Mouse (Mus musculus): ENCODE data around the gene Slc2a5. TPM values are rescaled to one million over a fixed set of nuclear protein-coding genes. Genes with fewer than 3 reads are reported as not detected.

The Slc2a5 gene
- total RNA-seq, 2 experiments from 2014 or later = not detected

DNA sequence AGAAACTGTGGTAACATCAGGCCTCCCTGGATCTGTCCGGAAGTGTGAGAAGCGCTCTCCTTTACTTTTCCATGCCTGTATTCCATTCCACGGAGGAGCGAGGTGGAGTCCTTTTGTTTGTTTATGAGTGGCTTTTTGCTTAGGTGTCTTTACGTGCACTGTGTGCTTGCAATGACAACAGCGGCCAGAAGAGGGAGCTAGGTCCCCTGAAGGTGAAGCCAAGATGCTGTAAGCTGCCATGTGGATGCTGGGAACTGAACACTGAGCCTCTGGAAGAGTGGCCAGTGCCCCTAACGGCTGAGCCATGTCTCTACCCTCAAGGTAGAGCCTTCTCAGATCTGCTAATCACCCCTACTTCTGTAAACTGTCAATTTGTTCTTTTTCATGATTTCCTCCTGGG lies 62.2 kb downstream of the Slc2a5 start:
- ATAC-seq (replicated peaks; ENCODE audit: low FRiP score, poor library complexity, severe bottlenecking) = no peak

DNA sequence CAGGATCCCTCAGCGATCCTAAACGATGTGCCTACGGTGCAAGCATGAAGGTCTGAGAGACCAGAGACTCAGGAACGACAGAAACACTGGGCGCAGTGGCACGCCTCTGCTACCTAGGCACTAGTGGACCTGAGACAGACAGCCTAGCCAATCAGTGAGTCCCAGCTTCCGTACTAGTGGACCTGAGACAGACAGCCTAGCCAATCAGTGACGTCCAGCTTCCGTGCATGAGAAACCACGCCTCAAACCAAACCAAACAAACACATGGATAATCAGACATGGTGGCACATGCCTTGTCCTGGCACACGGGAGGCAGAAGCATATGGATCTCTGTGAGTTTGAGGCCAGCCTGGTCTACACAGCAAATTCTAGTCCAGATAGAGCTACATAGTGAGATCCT lies 69.2 kb downstream of the Slc2a5 start:
- no peak for ATAC-seq (replicated peaks; ENCODE audit: low FRiP score, poor library complexity, severe bottlenecking)

DNA sequence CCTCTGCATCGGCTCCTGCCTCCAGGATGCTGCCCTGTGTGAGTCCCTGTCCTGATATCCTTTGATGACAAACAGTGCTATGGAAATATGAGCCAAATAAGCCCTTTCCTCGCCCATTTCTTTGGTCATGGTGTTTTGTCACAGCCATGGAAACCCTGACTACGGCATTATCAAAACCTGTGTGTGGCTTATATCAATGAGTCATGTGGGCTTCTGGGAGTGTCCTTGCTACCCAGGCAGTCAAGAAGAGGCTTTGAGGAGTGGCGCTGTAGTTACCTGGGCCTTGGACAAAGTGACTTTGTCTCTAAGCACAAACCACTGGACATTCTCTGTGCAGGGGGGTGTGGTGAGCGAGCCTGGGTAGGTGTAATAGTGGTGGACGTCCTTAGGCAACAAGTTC lies 73.1 kb downstream of the Slc2a5 start:
- no peak for ATAC-seq (replicated peaks; ENCODE audit: low FRiP score, poor library complexity, severe bottlenecking)

Other genes with a start within 250 kb of the Slc2a5 start
- not detected in 2 replicates for gene Spsb1, start 164.2 kb upstream of the Slc2a5 start, total RNA-seq (2015; ENCODE audit: low replicate concordance)
- gene Spsb1, start 164.2 kb upstream of the Slc2a5 start, total RNA-seq (2017; ENCODE audit: low replicate concordance) = 0.42 TPM in 1 of 2 replicates, not detected in the other
- 4.8 and 6.5 TPM in 2 replicates for gene H6pd, start 110.3 kb upstream of the Slc2a5 start, total RNA-seq (2015; ENCODE audit: low replicate concordance)
- 4.2 and 7.0 TPM in 2 replicates for gene H6pd, start 110.3 kb upstream of the Slc2a5 start, total RNA-seq (2017; ENCODE audit: low replicate concordance)
- 0.19 and 2.1 TPM in 2 replicates for gene Gpr157, start 31.9 kb upstream of the Slc2a5 start, total RNA-seq (2015; ENCODE audit: low replicate concordance)
- 0.43 and 0.98 TPM in 2 replicates for gene Gpr157, start 31.9 kb upstream of the Slc2a5 start, total RNA-seq (2017; ENCODE audit: low replicate concordance)
- not detected in 2 replicates for gene Slc2a7, start 29.7 kb downstream of the Slc2a5 start, total RNA-seq (2015; ENCODE audit: low replicate concordance)
- not detected in 2 replicates for gene Slc2a7, start 29.7 kb downstream of the Slc2a5 start, total RNA-seq (2017; ENCODE audit: low replicate concordance)
- gene Car6, start 82.0 kb downstream of the Slc2a5 start, total RNA-seq (2015; ENCODE audit: low replicate concordance) = not detected in 2 replicates
- not detected in 2 replicates for gene Car6, start 82.0 kb downstream of the Slc2a5 start, total RNA-seq (2017; ENCODE audit: low replicate concordance)
- 111 and 119 TPM in 2 replicates for gene Eno1, start 117.4 kb downstream of the Slc2a5 start, total RNA-seq (2015; ENCODE audit: low replicate concordance)
- gene Eno1, start 117.4 kb downstream of the Slc2a5 start, total RNA-seq (2017; ENCODE audit: low replicate concordance) = 73.2 and 74.7 TPM in 2 replicates
- gene Rere, start 162.4 kb downstream of the Slc2a5 start, total RNA-seq (2015; ENCODE audit: low replicate concordance) = 11.1 and 22.4 TPM in 2 replicates
- 9.5 and 10.9 TPM in 2 replicates for gene Rere, start 162.4 kb downstream of the Slc2a5 start, total RNA-seq (2017; ENCODE audit: low replicate concordance)

Data from erythroblast, adult 5-6 weeks (primary cell).